Mouse (Mus musculus) lung, adult 2 months (tissue): ENCODE measurements around the gene Fam155a. TPM values are rescaled to one million over a fixed set of nuclear protein-coding genes. Genes with fewer than 3 reads are reported as not detected.
"Not testable (repeated sequence)": the region's sequence is repeated elsewhere in the genome, so short reads cannot be mapped to it uniquely, and the experiment has no call there.

Experiments
- DNase-seq: peaks from one replicate; pipeline ENCODE4 v3.0.0; 2022
- H3K4me1 ChIP-seq: fragments of 200-500 bp; 2 replicates; pipeline ENCODE4 v1.6.1; 2011; ENCODE audit warnings: low read length; ENCODE audit not compliant: control insufficient read depth, insufficient read depth
- H3K4me3 ChIP-seq: fragments of 200-500 bp; replicated peaks from 2 replicates; pipeline ENCODE3; 2011; ENCODE audit warnings: low read depth, mild to moderate bottlenecking, control low read depth, low read length; ENCODE audit errors: extremely low read depth
- CTCF ChIP-seq: fragments of 200-500 bp; IDR thresholded peaks from 2 replicates; pipeline ENCODE4 v1.5.1; 2011; ENCODE audit warnings: mild to moderate bottlenecking, low read length, control low read depth; ENCODE audit not compliant: insufficient read depth
- POLR2A ChIP-seq: fragments of 200-500 bp; IDR thresholded peaks from 2 replicates; pipeline ENCODE4 v1.6.1; 2011; ENCODE audit warnings: low read depth, mild to moderate bottlenecking, control low read depth, low read length, borderline replicate concordance; ENCODE audit errors: extremely low read depth
- WGBS: fragments of 180-500 bp; shearing (Covaris S2); methylation state at CpG from one replicate; pipeline ENCODE4 v1.1.7; 2018; 5-methylcytosine and 5-hydroxymethylcytosine counted together
- polyA plus RNA-seq: library from polyadenylated mRNA; depleted of rRNA; stranded (reverse); fragments of >200 nt; gene quantifications from 2 replicates; pipeline ENCODE4 v1.2.3, GENCODE M21; 2012

The Fam155a gene
- polyA plus RNA-seq, 1 experiment: 0.04 TPM

- peak; percentile 5 for DNase-seq
These were observed 351.8 kb downstream of the Fam155a start for GRCm38 (mm10) chr8:9418856-9419800.

DNA sequence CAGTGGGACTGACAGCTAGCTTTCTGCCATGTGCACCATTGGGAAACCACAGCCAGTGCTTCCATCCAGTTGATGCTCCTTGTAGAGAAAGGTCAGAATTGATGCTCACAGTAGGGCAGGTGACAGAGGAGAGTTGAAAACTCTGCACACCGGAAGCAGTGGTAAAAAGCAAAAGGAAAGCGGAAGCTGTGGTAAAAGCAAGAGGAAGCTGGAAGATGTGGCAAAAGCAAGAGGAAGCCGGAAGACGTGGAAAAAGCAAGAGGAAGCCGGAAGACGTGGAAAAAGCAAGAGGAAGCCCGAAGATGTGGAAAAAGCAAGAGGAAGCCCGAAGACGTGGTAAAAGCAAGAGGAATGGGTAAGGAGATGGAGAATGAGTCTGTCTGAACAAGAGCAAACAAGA lies 354.8 kb downstream of the Fam155a start:
- TF ChIP-seq CTCF (no peak), POLR2A (no peak)
- 72% methylated on average over 9 of the region's 9 CpGs for WGBS
- H3K4me1 ChIP-seq: no peaks in the 10 kb centered on the region
- no peak for DNase-seq
- no peak overlapping the region for H3K4me3 ChIP-seq

More at GRCm38 (mm10) chr8:9418856-9419800, 351.8 kb downstream of the Fam155a start:
- no peak for TF ChIP-seq POLR2A
- H3K4me3 ChIP-seq: no peak overlapping the region
- WGBS: 48% methylated on average over 10 of the region's 10 CpGs
- no peaks in the 10 kb centered on the region for H3K4me1 ChIP-seq

- Histone ChIP-seq H3K4me1 (no peaks in the 10 kb centered on the region), H3K4me3 (no peak overlapping the region)
- WGBS: 43% methylated on average over 5 of the region's 5 CpGs
- no peak for DNase-seq
- TF ChIP-seq POLR2A (no peak), CTCF (no peak)
These were observed 362.5 kb downstream of the Fam155a start for GRCm38 (mm10) chr8:9408480-9408879.

- no peaks in the 10 kb centered on the region for H3K4me1 ChIP-seq
- WGBS: 80% methylated on average over 6 of the region's 6 CpGs
- no peak overlapping the region for H3K4me3 ChIP-seq
- TF ChIP-seq POLR2A: no peak
- TF ChIP-seq CTCF: no peak
- no peak for DNase-seq
These were observed 364.8 kb downstream of the Fam155a start for GRCm38 (mm10) chr8:9406204-9406603.

DNA sequence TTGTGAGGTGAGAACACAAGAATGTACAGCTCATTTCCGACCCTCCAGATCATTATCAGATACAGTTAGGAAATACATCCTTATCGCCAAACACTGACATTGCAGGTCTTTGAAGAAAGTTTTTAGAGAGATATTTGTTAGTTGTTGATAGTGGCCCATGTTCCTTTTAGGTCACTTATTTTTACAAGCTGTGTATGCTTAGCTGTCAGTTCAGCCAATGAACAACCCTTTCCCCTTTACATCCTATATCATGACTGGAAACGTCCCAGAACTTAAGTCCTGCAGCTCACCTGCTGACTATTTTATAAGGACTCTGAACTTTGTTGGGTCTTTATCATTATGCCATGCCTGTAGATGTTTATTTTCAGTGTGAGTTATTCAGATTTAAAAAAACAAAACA lies 366.3 kb downstream of the Fam155a start:
- no peak for DNase-seq
- WGBS: 34% methylated on average over 3 of the region's 3 CpGs
- Histone ChIP-seq H3K4me1 (no peaks in the 10 kb centered on the region), H3K4me3 (no peak overlapping the region)
- TF ChIP-seq CTCF (no peak), POLR2A (no peak)

DNA sequence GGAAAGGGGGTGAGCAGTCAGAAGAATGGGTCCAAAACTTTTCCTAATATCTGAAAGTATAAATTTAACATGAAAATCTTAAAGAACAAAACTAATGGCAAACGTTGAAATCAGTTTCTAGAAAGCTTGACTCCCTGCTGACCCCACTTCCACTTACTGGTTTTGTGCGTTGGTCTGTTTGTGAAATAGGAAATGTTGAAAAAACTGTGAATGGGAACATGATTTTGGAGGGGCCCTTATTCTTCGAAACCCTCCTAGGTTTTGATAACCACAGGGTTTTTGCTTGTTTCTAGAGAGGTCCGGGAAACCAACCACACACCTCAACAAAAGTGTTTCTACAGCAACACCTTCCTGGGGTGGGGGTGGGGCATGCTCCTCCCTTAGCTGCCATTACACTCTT lies 368.6 kb downstream of the Fam155a start:
- no peak overlapping the region for H3K4me3 ChIP-seq
- no peak for DNase-seq
- whole genome bisulfite sequencing: 39% methylated on average over 4 of the region's 4 CpGs
- no peak for TF ChIP-seq POLR2A
- H3K4me1 ChIP-seq: no peaks in the 10 kb centered on the region

- Histone ChIP-seq H3K4me3 (no peak overlapping the region), H3K4me1 (no peaks in the 10 kb centered on the region)
- WGBS: 91% methylated on average over 3 of the region's 3 CpGs
- TF ChIP-seq POLR2A: no peak
- no peak for TF ChIP-seq CTCF
- no peak for DNase-seq
These were observed 372.2 kb downstream of the Fam155a start for GRCm38 (mm10) chr8:9398606-9399263.

GRCm38 (mm10) chr8:9398040-9398439 lies 372.9 kb downstream of the Fam155a start:
- Histone ChIP-seq H3K4me3 (no peak overlapping the region), H3K4me1 (no peaks in the 10 kb centered on the region)
- TF ChIP-seq POLR2A (no peak), CTCF (no peak)
- DNase-seq: no peak
- 68% methylated on average over 6 of the region's 6 CpGs for WGBS

- no peak overlapping the region for H3K4me3 ChIP-seq
- WGBS: 69% methylated on average over 5 of the region's 5 CpGs
- TF ChIP-seq POLR2A: no peak
- no peak for TF ChIP-seq CTCF
- no peak for DNase-seq
- H3K4me1 ChIP-seq: no peaks in the 10 kb centered on the region
These were observed 376.3 kb downstream of the Fam155a start for GRCm38 (mm10) chr8:9394670-9395069.

DNA sequence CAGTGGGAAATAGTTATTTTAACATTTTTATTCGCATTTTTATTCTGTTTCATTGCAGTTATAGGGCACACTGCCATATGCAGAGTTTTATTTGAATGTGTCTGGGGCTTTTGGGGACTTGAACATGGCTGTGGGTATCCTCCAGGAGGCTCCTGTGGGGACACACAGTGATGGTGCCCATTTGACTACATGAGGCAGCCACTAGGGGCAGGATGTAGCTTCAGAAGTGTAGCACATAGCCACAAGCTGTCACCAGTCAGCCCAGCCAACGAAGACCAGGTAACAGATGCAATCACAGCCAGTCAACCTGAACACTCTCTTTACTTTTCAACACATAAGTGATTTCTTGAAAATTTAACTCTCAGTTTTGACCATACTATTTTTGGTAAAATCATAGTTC lies 377.7 kb downstream of the Fam155a start:
- H3K4me3 ChIP-seq: no peak overlapping the region
- DNase-seq: no peak

DNA sequence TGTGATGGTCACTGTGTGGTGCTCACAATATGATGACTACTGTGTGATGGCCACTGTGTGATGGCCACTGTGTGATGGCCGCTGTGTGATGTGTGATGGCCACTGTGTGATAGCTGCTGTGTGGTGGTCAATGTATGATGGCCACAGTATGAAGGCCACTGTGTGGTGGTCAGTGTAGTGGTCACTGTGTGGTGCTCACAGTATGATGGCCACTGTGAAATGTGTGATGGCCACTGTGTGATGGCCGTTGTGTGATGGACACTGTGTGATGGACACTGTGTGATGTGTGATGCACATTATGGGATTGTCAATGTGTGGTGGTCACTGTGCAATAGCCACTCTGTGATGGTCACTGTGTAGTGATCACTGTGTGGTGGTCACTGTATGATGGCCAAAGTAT lies 380.7 kb downstream of the Fam155a start:
- H3K4me1 ChIP-seq, H3K4me3 ChIP-seq, DNase-seq: not testable (repeated sequence)
- 80% methylated on average over 2 of the region's 2 CpGs for WGBS

More for the DNA sequence above, 377.7 kb downstream of the Fam155a start:
- no peak for TF ChIP-seq POLR2A
- 0 out of 2 replicates have a peak, but pooled peaks have one; percentile 5 for TF ChIP-seq CTCF
- H3K4me1 ChIP-seq: no peaks in the 10 kb centered on the region
- 38% methylated on average over 2 of the region's 2 CpGs for WGBS
